Mouse (Mus musculus): ENCODE results near the gene Eif4e3.

DNA sequence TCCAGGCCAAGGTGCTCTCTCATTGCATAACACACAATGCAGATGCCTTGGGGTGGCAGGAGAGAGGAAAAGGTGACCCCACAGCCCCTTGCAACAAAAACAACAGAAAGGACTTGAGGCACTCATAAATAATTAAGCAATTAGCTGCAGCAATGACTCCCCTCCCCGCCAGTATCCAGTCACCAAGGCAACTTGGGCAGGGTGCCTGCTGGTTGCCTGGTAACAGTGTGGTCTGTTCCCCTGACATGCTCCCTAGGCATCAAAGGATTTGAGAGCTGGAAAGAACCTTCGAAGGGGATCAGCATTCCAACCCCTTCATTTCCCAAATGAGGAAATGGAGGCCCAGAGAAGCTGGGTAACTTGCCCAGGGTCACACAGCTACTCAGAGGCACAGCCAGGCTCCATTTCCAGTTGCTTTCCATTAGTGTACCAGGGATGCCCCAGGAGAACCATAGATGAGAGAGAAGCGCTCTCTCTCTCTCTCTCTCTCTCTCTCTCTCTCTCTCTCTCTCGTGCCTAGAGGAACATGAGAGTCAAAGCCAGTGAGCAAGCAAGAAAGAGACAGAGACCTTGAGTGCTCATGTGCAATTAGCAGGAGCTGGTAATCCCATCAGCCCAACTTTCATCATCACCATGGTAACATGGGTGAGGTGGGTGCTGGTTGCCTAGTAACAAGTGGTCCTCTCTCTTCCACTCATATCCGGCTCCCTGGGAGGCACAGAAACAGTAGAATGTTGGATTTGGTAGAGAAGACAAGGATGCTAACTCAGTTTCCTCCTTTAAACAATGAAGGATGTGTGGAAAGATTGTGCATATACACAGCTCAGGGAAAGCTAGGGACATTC is 3.1 kb upstream of the Eif4e3 start:
- no peak for TF ChIP-seq CTCF (conservative IDR thresholded peaks at IDR 0.05; ENCODE audit: insufficient read depth, insufficient read length, low read depth, low read length)
- TF ChIP-seq POLR2A (IDR thresholded peaks at IDR 0.05; ENCODE audit: low read depth, low read length), result no peak

Measured in kidney, adult 2 months (tissue).